Mouse (Mus musculus) gastrocnemius, adult 2 months (tissue): ENCODE results near the gene Tmem223. TPM values are rescaled to one million over a fixed set of nuclear protein-coding genes. Genes with fewer than 3 reads are reported as not detected.
A peak's percentile ranks its signal among the peaks of the same experiment; 100 is the strongest.

Experiments
- DNase-seq: peaks from one replicate; pipeline ENCODE4 v3.0.0; 2022
- H3K27ac ChIP-seq: fragments of 200-600 bp; 2 replicates; pipeline ENCODE4 v1.8.1; 2022; ENCODE audit warnings: mild to moderate bottlenecking
- H3K4me3 ChIP-seq: fragments of 200-600 bp; 2 replicates; pipeline ENCODE4 v1.8.1; 2022; ENCODE audit warnings: mild to moderate bottlenecking, moderate library complexity
- CTCF ChIP-seq: fragments of 200-600 bp; IDR thresholded peaks from 2 replicates; pipeline ENCODE4 v1.8.1; 2022; ENCODE audit warnings: antibody characterized with exemption, mild to moderate bottlenecking, moderate library complexity
- intact Hi-C: fragments of 180-260 bp; cut with DNase I; formaldehyde crosslinking; loops from one replicate; pipeline ENCODE4 v1.15.1; 2025
- total RNA-seq, 2 experiments: library from RNA; stranded (reverse); gene quantifications; 2 replicates each; pipeline ENCODE4 v1.2.3; 2021

Gene Tmem223
- total RNA-seq, 2 experiments from 2014 or later, result 77.2 to 118 TPM

GRCm38 (mm10) chr19:8757471-8757998 lies 13.3 kb upstream of the Tmem223 start:
- peak overlapping the region; percentile 97 for H3K27ac ChIP-seq
- no peak for TF ChIP-seq CTCF
- H3K4me3 ChIP-seq, result peak overlapping the region; percentile 84
- no peak for DNase-seq
- intact Hi-C loops, result loop anchor here (2.0 kb wide), 1 partner anchor 17 kb away; the partner anchor contains the start of genes 1700092M07Rik and Stx5a

- DNase-seq, result no peak
- TF ChIP-seq CTCF, result no peak
- intact Hi-C loops, result no loop called here
- H3K27ac ChIP-seq, result no peak overlapping the region
- H3K4me3 ChIP-seq, result no peak overlapping the region
Observed at GRCm38 (mm10) chr19:8758899-8759298, 11.9 kb upstream of the Tmem223 start.

- intact Hi-C loops, result no loop called here
- Histone ChIP-seq H3K4me3 (no peak overlapping the region), H3K27ac (no peak overlapping the region)
- DNase-seq, result no peak
- peak; percentile 24; the same call in 1 of the 2 replicates for TF ChIP-seq CTCF
Observed at GRCm38 (mm10) chr19:8760757-8761156, 10.0 kb upstream of the Tmem223 start.

GRCm38 (mm10) chr19:8763276-8763675 lies 7.5 kb upstream of the Tmem223 start:
- intact Hi-C loops, result no loop called here
- TF ChIP-seq CTCF, result no peak
- no peak overlapping the region for H3K4me3 ChIP-seq
- no peak overlapping the region for H3K27ac ChIP-seq
- no peak for DNase-seq

- DNase-seq, result no peak
- no peak for TF ChIP-seq CTCF
- no peak overlapping the region for H3K4me3 ChIP-seq
- intact Hi-C loops, result no loop called here
- no peak overlapping the region for H3K27ac ChIP-seq
Observed at GRCm38 (mm10) chr19:8765562-8765961, 5.2 kb upstream of the Tmem223 start.

GRCm38 (mm10) chr19:8772996-8773395 lies 2.2 kb downstream of the Tmem223 start:
- peak overlapping the region; percentile 83 for H3K4me3 ChIP-seq
- intact Hi-C loops, result no loop called here
- DNase-seq, result no peak
- H3K27ac ChIP-seq, result no peak overlapping the region
- TF ChIP-seq CTCF, result no peak

- no peak for TF ChIP-seq CTCF
- H3K27ac ChIP-seq, result peak overlapping the region; percentile 97; the same call in 1 of the 2 replicates
- no peak for DNase-seq
- intact Hi-C loops, result no loop called here
- peak overlapping the region; percentile 83 for H3K4me3 ChIP-seq
Observed at GRCm38 (mm10) chr19:8773409-8773808, 2.6 kb downstream of the Tmem223 start.

- TF ChIP-seq CTCF, result peak; percentile 30; the same call in 1 of the 2 replicates
- intact Hi-C loops, result no loop called here
- peak within 1 kb of the TSS; percentile 83 for H3K4me3 ChIP-seq
- DNase-seq, result peak; percentile 97
- H3K27ac ChIP-seq, result peak within 1 kb of the TSS; percentile 97
Observed at GRCm38 (mm10) chr19:8774086-8774835, 3.5 kb downstream of the Tmem223 start, which contains the start of gene Tmem179b. TSS of gene Tmem179b (minus strand) at chr19:8774467.

GRCm38 (mm10) chr19:8774951-8775421 lies 4.2 kb downstream of the Tmem223 start:
- H3K4me3 ChIP-seq, result peak overlapping the region; percentile 83
- intact Hi-C loops, result no loop called here
- no peak for TF ChIP-seq CTCF
- H3K27ac ChIP-seq, result peak overlapping the region; percentile 97
- no peak for DNase-seq

GRCm38 (mm10) chr19:8786008-8786781 lies 15.4 kb downstream of the Tmem223 start, which contains the start of gene Taf6l:
TSS of gene Taf6l (minus strand) at chr19:8786417.
- DNase-seq, result peak; percentile 94
- TF ChIP-seq CTCF, result peak; percentile 25; the same call in 1 of the 2 replicates
- intact Hi-C loops, result no loop called here
- Histone ChIP-seq H3K4me3 (peak within 1 kb of the TSS; percentile 96), H3K27ac (peak within 1 kb of the TSS; percentile 92)

GRCm38 (mm10) chr19:8788521-8788920 lies 17.7 kb downstream of the Tmem223 start:
- TF ChIP-seq CTCF, result no peak
- H3K27ac ChIP-seq, result no peak overlapping the region
- DNase-seq, result no peak
- intact Hi-C loops, result no loop called here
- no peak overlapping the region for H3K4me3 ChIP-seq

- no peak for TF ChIP-seq CTCF
- intact Hi-C loops, result no loop called here
- DNase-seq, result no peak
Observed at GRCm38 (mm10) chr19:8789171-8789570, 18.4 kb downstream of the Tmem223 start.

More at GRCm38 (mm10) chr19:8789171-8789570, 18.4 kb downstream of the Tmem223 start:
- no peak overlapping the region for H3K4me3 ChIP-seq
- H3K27ac ChIP-seq, result no peak overlapping the region
